ENCODE assay signal across 25 mouse cellular contexts in the genomic region with DNA sequence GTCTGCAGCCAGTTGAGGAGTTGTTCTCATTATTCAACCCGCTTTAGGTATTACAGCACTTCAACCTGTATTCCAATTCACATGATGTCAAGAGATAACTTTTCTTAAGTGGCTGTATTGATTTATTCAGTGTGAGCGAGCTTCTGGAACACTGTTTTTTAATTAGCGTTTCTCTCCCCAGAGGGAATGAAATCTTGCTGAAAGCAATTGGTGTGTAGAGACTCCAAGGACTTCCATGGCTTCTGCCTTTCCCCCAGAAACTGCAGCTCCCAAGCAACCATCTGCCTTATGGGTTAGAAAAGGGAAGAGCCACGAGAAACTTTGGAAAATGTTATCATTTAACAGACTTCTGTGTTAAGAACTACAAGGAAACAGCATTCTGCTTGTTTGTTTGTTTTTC.
"Had no signal": no experiment of that assay in that cellular context is flagged by ENCODE, and none has a peak within 500 bp of the region (broad histone marks: within the 10 kb centered on the region; RNA-seq: fewer than 3 reads in every experiment).

No protein-coding gene starts in this region.

- H3K4me3 ChIP-seq: heart, adult 2 months; heart, embryonic 13.5 days; heart, embryonic 15.5 days; hindbrain, embryonic 13.5 days; hindbrain, embryonic 15.5 days; limb, embryonic 13.5 days; limb, embryonic 15.5 days; liver, embryonic 12.5 days had no signal

- H3K27me3 ChIP-seq: heart, embryonic 13.5 days; heart, embryonic 15.5 days; hindbrain, embryonic 13.5 days; hindbrain, embryonic 15.5 days; limb, embryonic 13.5 days; limb, embryonic 15.5 days; liver, embryonic 12.5 days had no signal

- H3K27ac ChIP-seq: heart, adult 2 months; heart, embryonic 13.5 days; heart, embryonic 15.5 days; hindbrain, embryonic 13.5 days; hindbrain, embryonic 15.5 days; hindbrain, postnatal 0 days; limb, embryonic 13.5 days; limb, embryonic 15.5 days; liver, embryonic 12.5 days; liver, embryonic 14.5 days had no signal

- H3K4me1 ChIP-seq: heart, embryonic 13.5 days; heart, embryonic 15.5 days; hindbrain, embryonic 13.5 days; hindbrain, embryonic 15.5 days; limb, embryonic 13.5 days; limb, embryonic 15.5 days; liver, embryonic 12.5 days had no signal

- ATAC-seq: hindbrain, postnatal 0 days; intestine, embryonic 16.5 days; liver, embryonic 12.5 days had no signal

- H3K36me3 ChIP-seq: heart, embryonic 13.5 days; heart, embryonic 15.5 days; hindbrain, embryonic 13.5 days; hindbrain, embryonic 15.5 days; limb, embryonic 13.5 days; limb, embryonic 15.5 days; liver, embryonic 12.5 days had no signal

- H3K9ac ChIP-seq: heart, embryonic 13.5 days; heart, embryonic 15.5 days; hindbrain, embryonic 13.5 days; hindbrain, embryonic 15.5 days; limb, embryonic 13.5 days; limb, embryonic 15.5 days; liver, embryonic 12.5 days; liver, embryonic 14.5 days had no signal

- H3K9me3 ChIP-seq: heart, embryonic 13.5 days; heart, embryonic 15.5 days; hindbrain, embryonic 13.5 days; hindbrain, embryonic 15.5 days; limb, embryonic 13.5 days; limb, embryonic 15.5 days; liver, embryonic 12.5 days had no signal

- H3K4me2 ChIP-seq: heart, embryonic 11.5 days; heart, embryonic 13.5 days; heart, embryonic 15.5 days; hindbrain, embryonic 13.5 days; hindbrain, embryonic 15.5 days; limb, embryonic 13.5 days; limb, embryonic 15.5 days; liver, embryonic 12.5 days had no signal

- DNase-seq: gastrocnemius, postnatal 14 days; gastrocnemius, postnatal 36 days; heart, adult 11 months; heart, adult 2 months; heart, postnatal 14 days; heart, postnatal 36 days; kidney, adult 11 months; kidney, adult 2 months; kidney, adult 9 months; kidney, postnatal 10 days; kidney, postnatal 25 days; layer of hippocampus, adult 9-11 months; layer of hippocampus, postnatal 36 days; left cerebral cortex, postnatal 4 days had no signal
